Mouse (Mus musculus) liver, adult 2 months (tissue): ENCODE data around the gene Gm9573.

Experiments
- CTCF ChIP-seq: fragments of 200-500 bp; IDR thresholded peaks from 2 replicates; pipeline ENCODE4 v1.5.1; 2011; ENCODE audit warnings: low read depth, low read length, control low read depth
- POLR2A ChIP-seq: fragments of 200-500 bp; IDR thresholded peaks from 2 replicates; pipeline ENCODE4 v1.6.1; 2011; ENCODE audit warnings: low read length, control low read depth; ENCODE audit not compliant: insufficient read depth; ENCODE audit errors: extremely low read depth

DNA sequence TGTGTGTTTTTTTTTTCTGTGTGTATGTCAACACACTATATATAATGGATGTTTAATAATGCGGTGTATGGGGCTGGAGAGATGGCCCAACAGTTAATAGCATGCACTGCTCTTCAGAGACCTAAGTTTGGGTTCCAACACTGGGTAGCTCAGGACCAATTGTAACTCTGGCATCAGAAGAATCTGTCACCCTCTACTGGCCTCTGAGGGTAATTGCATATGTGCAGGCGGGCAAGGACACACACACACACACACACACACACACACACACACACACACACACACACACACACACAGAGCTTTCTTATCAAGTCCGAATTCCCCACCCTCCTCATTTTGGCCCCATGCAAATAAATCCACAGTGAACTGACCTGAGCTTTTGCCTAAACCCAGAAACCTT lies 8.8 kb upstream of the Gm9573 start:
- TF ChIP-seq POLR2A: no peak
- TF ChIP-seq CTCF: 0 out of 2 replicates have a peak, but pooled peaks have one; percentile 9
